Mouse (Mus musculus) forebrain, embryonic 15.5 days (tissue): Measurements from ENCODE around the gene Rras. TPM values are rescaled to one million over a fixed set of nuclear protein-coding genes. Genes with fewer than 3 reads are reported as not detected.
A peak's percentile ranks its signal among the peaks of the same experiment; 100 is the strongest.

Source experiments
- ATAC-seq: fragments of 200-750 bp; cut with Nextera tagmentation; replicated peaks from 2 replicates; pipeline ENCODE4 v1.8.0; 2017; ENCODE audit warnings: mild to moderate bottlenecking, moderate TSS enrichment, moderate library complexity
- H3K27ac ChIP-seq: fragments of 300-500 bp; sonication (generic); replicated peaks from 2 replicates; pipeline ENCODE4 v1.5.1; 2015; ENCODE audit warnings: mild to moderate bottlenecking, inconsistent platforms
- H3K27me3 ChIP-seq: fragments of 300-500 bp; sonication (generic); 2 replicates; pipeline ENCODE4 v1.6.1; 2015; ENCODE audit warnings: inconsistent platforms
- H3K36me3 ChIP-seq: fragments of 300-500 bp; sonication (generic); 2 replicates; pipeline ENCODE4 v1.6.1; 2015; ENCODE audit warnings: mild to moderate bottlenecking, inconsistent platforms
- H3K4me1 ChIP-seq: fragments of 300-500 bp; sonication (generic); 2 replicates; pipeline ENCODE4 v1.6.1; 2015; ENCODE audit warnings: inconsistent platforms
- H3K4me2 ChIP-seq: fragments of 300-500 bp; sonication (generic); replicated peaks from 2 replicates; pipeline ENCODE4 v1.6.1; 2015; ENCODE audit warnings: mild to moderate bottlenecking, inconsistent platforms
- H3K4me3 ChIP-seq: fragments of 300-500 bp; sonication (generic); 2 replicates; pipeline ENCODE4 v1.5.1; 2015; ENCODE audit warnings: mild to moderate bottlenecking, inconsistent platforms
- H3K9ac ChIP-seq: fragments of 300-500 bp; sonication (generic); replicated peaks from 2 replicates; pipeline ENCODE4 v1.6.1; 2015; ENCODE audit warnings: mild to moderate bottlenecking, inconsistent platforms
- H3K9me3 ChIP-seq: fragments of 300-500 bp; sonication (generic); 2 replicates; pipeline ENCODE4 v1.6.1; 2016; ENCODE audit warnings: inconsistent platforms
- WGBS: fragments of 180-500 bp; shearing (Covaris S2); methylation state at CpG from one replicate; pipeline ENCODE4 v1.1.7; 2015; ENCODE audit warnings: mixed read lengths; 5-methylcytosine and 5-hydroxymethylcytosine counted together
- polyA plus RNA-seq: library from polyadenylated mRNA; unstranded; fragments of >200 nt; fragmentation: Nextera tagmentation; extraction: Ambion mirVana; gene quantifications from 2 replicates; pipeline ENCODE4 v1.2.1, GENCODE M21; 2015

Rras gene
- polyA plus RNA-seq = 10.4 and 11.5 TPM in 2 replicates

GRCm38 (mm10) chr7:45017242-45018061, at the start of gene Rras:
TSS of gene Rras (plus strand) at chr7:45017961.
- WGBS = under 1% methylated on average over 36 of the region's 36 CpGs
- Histone ChIP-seq H3K4me2 (peak within 1 kb of the TSS; percentile 86), H3K9ac (peak within 1 kb of the TSS; percentile 48), H3K36me3 (peaks cover 8% of the 10 kb centered on the region), H3K9me3 (no peaks in the 10 kb centered on the region), H3K4me1 (peaks cover 37% of the 10 kb centered on the region), H3K27me3 (peaks cover 4% of the 10 kb centered on the region), H3K4me3 (peak within 1 kb of the TSS; percentile 84), H3K27ac (peak within 1 kb of the TSS; percentile 81)
- peak; percentile 71 for ATAC-seq

GRCm38 (mm10) chr7:44970231-44970691, 47.5 kb upstream of the Rras start:
- H3K4me1 ChIP-seq = peaks cover 48% of the 10 kb centered on the region
- peak overlapping the region; percentile 68 for H3K4me3 ChIP-seq
- H3K9ac ChIP-seq = peak overlapping the region; percentile 56
- H3K27me3 ChIP-seq = no peaks in the 10 kb centered on the region
- peak overlapping the region; percentile 95 for H3K4me2 ChIP-seq
- peak overlapping the region; percentile 90 for H3K27ac ChIP-seq
- peaks cover 23% of the 10 kb centered on the region for H3K36me3 ChIP-seq
- WGBS = under 1% methylated on average over 36 of the region's 36 CpGs
- ATAC-seq = peak; percentile 96
- H3K9me3 ChIP-seq = no peaks in the 10 kb centered on the region

DNA sequence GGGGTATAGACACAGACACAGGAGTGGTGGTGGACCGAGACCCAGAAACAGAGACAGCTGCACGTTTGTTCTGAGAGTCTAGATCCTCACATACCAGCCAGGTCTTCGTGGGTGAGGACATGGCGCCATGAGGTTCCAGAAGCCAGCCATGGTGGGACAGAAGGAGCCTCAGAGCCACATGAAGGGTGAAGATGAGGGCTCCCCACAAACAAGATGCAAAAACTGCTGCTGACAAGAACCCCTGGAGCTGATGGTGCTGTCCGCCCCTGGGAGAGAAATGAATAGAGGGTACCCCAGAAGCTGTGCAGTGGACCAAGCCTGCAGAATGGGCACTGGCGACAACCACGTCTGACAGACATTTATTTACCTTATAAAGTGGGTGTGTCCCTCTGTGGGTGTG, 46.6 kb upstream of the Rras start:
- peaks cover 50% of the 10 kb centered on the region for H3K4me1 ChIP-seq
- H3K9ac ChIP-seq = peak overlapping the region; percentile 56
- 67% methylated on average over 7 of the region's 7 CpGs for WGBS
- peak overlapping the region; percentile 95 for H3K4me2 ChIP-seq
- H3K9me3 ChIP-seq = no peaks in the 10 kb centered on the region
- H3K27ac ChIP-seq = peak overlapping the region; percentile 90
- no peak for ATAC-seq
- H3K27me3 ChIP-seq = no peaks in the 10 kb centered on the region
- peaks cover 19% of the 10 kb centered on the region for H3K36me3 ChIP-seq
- H3K4me3 ChIP-seq = peak overlapping the region; percentile 68

- ATAC-seq = no peak
- H3K4me3 ChIP-seq = peak overlapping the region; percentile 54
- no peaks in the 10 kb centered on the region for H3K27me3 ChIP-seq
- peaks cover 50% of the 10 kb centered on the region for H3K4me1 ChIP-seq
- WGBS = 28% methylated on average over 14 of the region's 14 CpGs
- H3K27ac ChIP-seq = peak overlapping the region; percentile 96
- peak overlapping the region; percentile 83 for H3K4me2 ChIP-seq
- no peaks in the 10 kb centered on the region for H3K9me3 ChIP-seq
- H3K36me3 ChIP-seq = peaks cover 29% of the 10 kb centered on the region
- peak overlapping the region; percentile 62 for H3K9ac ChIP-seq
Measured at GRCm38 (mm10) chr7:44973415-44974130, 44.2 kb upstream of the Rras start.

- Histone ChIP-seq H3K4me2 (peak within 1 kb of the TSS; percentile 83), H3K9me3 (no peaks in the 10 kb centered on the region), H3K27me3 (no peaks in the 10 kb centered on the region), H3K4me1 (peaks cover 49% of the 10 kb centered on the region), H3K4me3 (peak within 1 kb of the TSS; percentile 54), H3K9ac (peak within 1 kb of the TSS; percentile 62), H3K36me3 (peaks cover 39% of the 10 kb centered on the region), H3K27ac (peak within 1 kb of the TSS; percentile 96)
- WGBS = 1% methylated on average over 22 of the region's 22 CpGs
- ATAC-seq = peak; percentile 49
Measured at GRCm38 (mm10) chr7:44974383-44975116, 43.2 kb upstream of the Rras start, which contains the start of gene Cpt1c. TSS of gene Cpt1c (minus strand) at chr7:44974851.

DNA sequence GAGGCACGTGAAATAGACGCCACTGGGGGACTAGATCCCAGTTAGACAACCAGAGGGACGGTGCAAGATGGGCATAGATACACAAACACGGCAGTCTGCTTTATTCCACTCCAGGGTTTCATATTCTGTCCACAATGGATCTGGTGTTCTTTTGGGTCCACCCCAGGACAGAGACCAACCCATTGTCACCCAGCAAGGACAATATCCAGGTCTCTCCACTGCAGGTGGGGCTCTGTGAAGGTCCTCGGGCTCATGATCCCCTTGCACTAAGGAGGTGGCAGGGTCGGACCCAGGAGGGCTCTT, 42.7 kb upstream of the Rras start:
- H3K9ac ChIP-seq = 0 out of 2 replicates have a peak overlapping the region, but pooled peaks have one; percentile 12
- no peaks in the 10 kb centered on the region for H3K9me3 ChIP-seq
- peaks cover 43% of the 10 kb centered on the region for H3K36me3 ChIP-seq
- peak overlapping the region; percentile 96 for H3K27ac ChIP-seq
- H3K4me1 ChIP-seq = peaks cover 46% of the 10 kb centered on the region
- peak overlapping the region; percentile 83 for H3K4me2 ChIP-seq
- 0 out of 2 replicates have a peak, but pooled peaks have one; percentile 5 for ATAC-seq
- 20% methylated on average over 6 of the region's 6 CpGs for WGBS
- no peaks in the 10 kb centered on the region for H3K27me3 ChIP-seq
- H3K4me3 ChIP-seq = peak overlapping the region; percentile 54

- H3K27ac ChIP-seq = no peak overlapping the region
- no peak for ATAC-seq
- H3K27me3 ChIP-seq = no peaks in the 10 kb centered on the region
- no peak overlapping the region for H3K9ac ChIP-seq
- H3K4me3 ChIP-seq = no peak overlapping the region
- peaks cover 16% of the 10 kb centered on the region for H3K4me1 ChIP-seq
- 93% methylated on average over 3 of the region's 3 CpGs for WGBS
- no peak overlapping the region for H3K4me2 ChIP-seq
- no peaks in the 10 kb centered on the region for H3K9me3 ChIP-seq
- H3K36me3 ChIP-seq = peaks cover 69% of the 10 kb centered on the region
Measured at GRCm38 (mm10) chr7:44978300-44978699, 39.5 kb upstream of the Rras start.

GRCm38 (mm10) chr7:44981539-44981938, 36.2 kb upstream of the Rras start:
- ATAC-seq = no peak
- H3K4me3 ChIP-seq = no peak overlapping the region
- peaks cover 60% of the 10 kb centered on the region for H3K36me3 ChIP-seq
- H3K27ac ChIP-seq = no peak overlapping the region
- H3K9me3 ChIP-seq = no peaks in the 10 kb centered on the region
- no peaks in the 10 kb centered on the region for H3K27me3 ChIP-seq
- peaks cover 20% of the 10 kb centered on the region for H3K4me1 ChIP-seq
- H3K9ac ChIP-seq = no peak overlapping the region
- no peak overlapping the region for H3K4me2 ChIP-seq
- 97% methylated on average over 8 of the region's 8 CpGs for WGBS

DNA sequence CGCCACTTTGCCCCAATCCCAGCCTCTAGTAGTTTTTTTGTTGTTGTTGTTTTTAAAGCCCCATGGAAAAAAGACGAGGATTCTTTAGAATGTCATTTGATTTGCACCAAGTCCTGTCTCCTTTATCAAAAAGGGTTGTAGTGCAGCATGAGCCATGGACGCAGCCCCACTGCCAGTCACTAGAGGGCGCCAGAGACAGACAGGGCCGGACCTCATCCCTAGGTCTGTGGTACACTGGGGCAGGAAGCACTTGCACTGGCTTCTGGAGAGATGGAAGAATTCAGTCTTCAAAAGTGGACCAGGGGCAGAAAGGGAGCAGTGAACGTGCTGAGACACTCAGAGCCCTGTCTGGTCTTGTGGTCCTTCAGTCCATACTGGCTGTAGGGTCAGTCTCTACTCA, 34.7 kb upstream of the Rras start:
- Histone ChIP-seq H3K36me3 (peaks cover 45% of the 10 kb centered on the region), H3K9ac (no peak overlapping the region), H3K27me3 (no peaks in the 10 kb centered on the region), H3K4me3 (0 out of 2 replicates have a peak overlapping the region, but pooled peaks have one; percentile 8), H3K4me1 (peaks cover 25% of the 10 kb centered on the region), H3K4me2 (no peak overlapping the region; the same call in 1 of the 2 replicates), H3K27ac (0 out of 2 replicates have a peak overlapping the region, but pooled peaks have one; percentile 11), H3K9me3 (no peaks in the 10 kb centered on the region)
- 26% methylated on average over 6 of the region's 6 CpGs for WGBS
- no peak for ATAC-seq

GRCm38 (mm10) chr7:44983944-44984832, 33.6 kb upstream of the Rras start:
- ATAC-seq = no peak
- Histone ChIP-seq H3K9ac (no peak overlapping the region), H3K27ac (0 out of 2 replicates have a peak overlapping the region, but pooled peaks have one; percentile 17), H3K4me2 (peak overlapping the region; percentile 60), H3K27me3 (no peaks in the 10 kb centered on the region), H3K9me3 (no peaks in the 10 kb centered on the region), H3K36me3 (peaks cover 34% of the 10 kb centered on the region), H3K4me3 (peak overlapping the region; percentile 65), H3K4me1 (peaks cover 34% of the 10 kb centered on the region)
- 71% methylated on average over 7 of the region's 7 CpGs for WGBS

- no peaks in the 10 kb centered on the region for H3K27me3 ChIP-seq
- H3K4me3 ChIP-seq = peak overlapping the region; percentile 65
- peaks cover 29% of the 10 kb centered on the region for H3K36me3 ChIP-seq
- peaks cover 35% of the 10 kb centered on the region for H3K4me1 ChIP-seq
- H3K9me3 ChIP-seq = no peaks in the 10 kb centered on the region
- no peak for ATAC-seq
- 30% methylated on average over 3 of the region's 3 CpGs for WGBS
- H3K27ac ChIP-seq = 0 out of 2 replicates have a peak overlapping the region, but pooled peaks have one; percentile 1
- peak overlapping the region; percentile 60 for H3K4me2 ChIP-seq
- no peak overlapping the region for H3K9ac ChIP-seq
Measured at GRCm38 (mm10) chr7:44984833-44985164, 33.0 kb upstream of the Rras start.
